Mouse (Mus musculus) kidney, postnatal 36 days (tissue): ENCODE data around the gene Gm7145.
"Not testable (repeated sequence)": the region's sequence is repeated elsewhere in the genome, so short reads cannot be mapped to it uniquely, and the experiment has no call there.

Experiments
- DNase-seq, 2 experiments: peaks; one replicate each; pipeline ENCODE4 v3.0.0; 2021 to 2022; ENCODE audit warnings: mixed read lengths in 2 of 2

Gm7145 gene

GRCm38 (mm10) chr1:117965639-117966038 lies at the start of gene Gm7145:
TSS of gene Gm7145 (plus strand) at chr1:117965939.
- DNase-seq, result no peak

- DNase-seq, result not testable (repeated sequence)
Measured at GRCm38 (mm10) chr1:117927715-117928114, 38.0 kb upstream of the Gm7145 start, which contains the start of gene Gm28168. TSS of gene Gm28168 (plus strand) at chr1:117928015.

- not testable (repeated sequence) for DNase-seq
Measured at GRCm38 (mm10) chr1:118003876-118004275, 38.1 kb downstream of the Gm7145 start.

- peak in 1 of 2 experiments; percentile 33 for DNase-seq
Measured at GRCm38 (mm10) chr1:118012736-118013135, 47.0 kb downstream of the Gm7145 start.
